Mouse (Mus musculus) brain, embryonic 14.5 days (tissue): ENCODE data around the gene Hcar1. TPM values are rescaled to one million over a fixed set of nuclear protein-coding genes. Genes with fewer than 3 reads are reported as not detected.

Experiments used
- DNase-seq: peaks from one replicate; pipeline ENCODE4 v3.0.0-alpha.2; 2011; ENCODE audit warnings: low read depth
- CTCF ChIP-seq: fragments of 200-500 bp; IDR thresholded peaks from 2 replicates; pipeline ENCODE4 v1.5.1; 2012; ENCODE audit warnings: inconsistent platforms, mild to moderate bottlenecking, moderate library complexity, borderline replicate concordance; ENCODE audit not compliant: insufficient read depth, insufficient read length; ENCODE audit errors: extremely low read depth
- POLR2A ChIP-seq: fragments of 200-500 bp; IDR thresholded peaks from 2 replicates; pipeline ENCODE4 v1.6.1; 2012; ENCODE audit warnings: mild to moderate bottlenecking, inconsistent platforms, borderline replicate concordance; ENCODE audit not compliant: poor library complexity, insufficient read depth, insufficient read length, severe bottlenecking; ENCODE audit errors: extremely low read depth
- polyA plus RNA-seq: library from polyadenylated mRNA; depleted of rRNA; stranded (reverse); fragments of >200 nt; gene quantifications from 2 replicates; pipeline ENCODE4 v1.2.3, GENCODE M21; 2012; rRNA removed

Hcar1 gene
- 0.23 and 0.48 TPM in 2 replicates for polyA plus RNA-seq

DNA sequence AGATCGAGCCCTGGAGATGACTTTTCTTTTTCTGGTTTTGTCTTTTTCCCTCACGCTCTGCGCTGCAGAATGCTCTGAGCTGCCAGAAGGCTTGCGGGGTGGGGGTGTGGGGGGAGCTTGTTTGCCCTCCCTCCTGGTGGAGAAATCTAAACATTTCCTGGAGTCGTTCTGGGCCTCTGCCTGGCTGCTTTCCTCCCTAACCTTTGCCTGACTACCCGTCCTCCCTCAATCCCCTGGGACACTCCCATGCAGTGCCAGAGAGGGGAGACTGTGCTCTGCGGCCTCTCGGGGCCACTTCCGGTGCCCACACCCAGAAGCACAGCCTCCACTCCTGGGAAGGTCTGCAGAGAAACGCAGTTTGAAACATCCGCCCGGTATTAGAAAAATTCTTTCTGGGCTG is at the start of gene Hcar1:
Hcar1 (minus strand) TSS at position 93 of the 400 bp plus-strand sequence.
- TF ChIP-seq CTCF, result no peak
- no peak for TF ChIP-seq POLR2A
- DNase-seq, result no peak

DNA sequence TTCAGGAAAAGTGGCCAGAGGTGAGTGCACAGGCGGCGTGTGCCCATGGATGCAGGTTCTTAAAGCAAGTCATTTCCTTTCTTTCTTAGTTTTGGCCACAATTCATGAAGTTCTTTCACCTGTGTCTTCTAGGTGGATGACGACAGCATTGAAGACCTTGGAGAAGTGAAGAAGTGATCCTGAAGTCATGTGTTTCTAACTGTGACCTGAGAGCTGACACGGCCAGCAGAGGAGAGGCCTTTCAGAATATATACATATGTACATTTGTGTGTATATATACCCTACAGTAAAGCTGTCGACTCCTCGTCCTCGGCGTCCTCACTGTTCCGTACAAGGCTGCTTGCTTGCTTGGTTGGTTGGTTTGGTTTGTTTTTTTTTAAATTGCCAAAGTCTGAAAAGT is 47.3 kb upstream of the Hcar1 start, which contains the start of gene Gm43518:
Gm43518 (plus strand) TSS at position 301 of the 400 bp plus-strand sequence.
- no peak for TF ChIP-seq POLR2A
- no peak for TF ChIP-seq CTCF
- DNase-seq, result no peak

DNA sequence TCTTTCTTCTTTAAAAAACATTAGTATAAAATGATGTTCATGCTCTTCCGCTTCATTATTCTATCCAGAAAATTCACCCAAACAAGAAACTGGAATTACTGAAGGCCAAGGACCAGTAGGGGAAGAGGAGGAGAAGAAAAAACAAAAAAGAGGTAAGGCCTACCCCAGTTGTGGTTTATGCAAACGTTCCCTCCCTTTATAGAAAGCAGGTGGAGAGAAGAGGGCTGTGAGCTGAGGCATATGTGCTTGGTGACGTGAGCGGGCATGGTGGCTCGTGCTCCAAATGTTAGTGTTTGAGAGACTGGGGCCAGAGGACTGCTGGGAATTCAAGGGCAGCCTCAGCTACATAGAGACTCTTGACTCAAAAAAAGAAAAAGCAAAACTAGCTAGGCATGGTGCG is 42.3 kb upstream of the Hcar1 start:
- TF ChIP-seq POLR2A (no peak), CTCF (no peak)

DNA sequence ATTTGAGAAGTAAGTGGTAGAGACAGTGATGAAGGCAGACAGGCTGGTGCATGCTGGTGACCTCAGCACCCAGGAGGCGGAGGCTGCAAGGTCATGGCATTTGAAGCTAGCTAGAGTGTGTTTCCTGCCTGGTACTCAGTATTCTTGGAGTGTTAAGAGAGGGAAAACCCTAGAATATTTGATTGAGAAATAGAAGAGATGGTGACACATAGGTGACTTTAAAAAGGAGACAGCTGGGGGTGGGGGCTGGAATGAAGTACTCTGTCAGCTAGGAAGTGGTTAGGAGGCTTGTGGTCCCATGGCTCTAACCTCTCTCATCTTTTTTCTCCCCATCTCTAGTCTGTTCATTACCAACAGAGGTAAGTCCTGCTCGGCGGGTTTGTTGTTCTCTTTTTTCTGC is 35.0 kb upstream of the Hcar1 start:
- TF ChIP-seq POLR2A (no peak), CTCF (no peak)
- no peak for DNase-seq

More for the DNA sequence above, 42.3 kb upstream of the Hcar1 start:
- DNase-seq, result no peak

DNA sequence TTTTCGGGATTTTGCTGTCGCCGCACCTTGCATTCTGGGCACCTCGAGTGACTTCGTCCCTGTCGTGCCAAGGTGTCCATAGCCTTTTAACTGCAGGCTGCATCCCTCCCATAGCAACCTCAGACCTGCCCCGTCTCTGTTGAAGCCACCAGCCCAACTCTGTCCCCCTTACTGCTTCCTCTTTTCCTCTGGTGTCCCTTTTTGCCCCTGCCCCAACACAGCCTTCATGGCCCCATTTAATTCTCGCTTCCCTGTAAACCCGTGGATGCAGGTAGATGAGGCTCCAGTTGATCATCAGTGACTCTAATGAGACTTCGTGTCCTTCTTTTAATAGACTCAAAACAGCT is 27.8 kb upstream of the Hcar1 start:
- DNase-seq, result no peak
- no peak for TF ChIP-seq POLR2A
- no peak for TF ChIP-seq CTCF

DNA sequence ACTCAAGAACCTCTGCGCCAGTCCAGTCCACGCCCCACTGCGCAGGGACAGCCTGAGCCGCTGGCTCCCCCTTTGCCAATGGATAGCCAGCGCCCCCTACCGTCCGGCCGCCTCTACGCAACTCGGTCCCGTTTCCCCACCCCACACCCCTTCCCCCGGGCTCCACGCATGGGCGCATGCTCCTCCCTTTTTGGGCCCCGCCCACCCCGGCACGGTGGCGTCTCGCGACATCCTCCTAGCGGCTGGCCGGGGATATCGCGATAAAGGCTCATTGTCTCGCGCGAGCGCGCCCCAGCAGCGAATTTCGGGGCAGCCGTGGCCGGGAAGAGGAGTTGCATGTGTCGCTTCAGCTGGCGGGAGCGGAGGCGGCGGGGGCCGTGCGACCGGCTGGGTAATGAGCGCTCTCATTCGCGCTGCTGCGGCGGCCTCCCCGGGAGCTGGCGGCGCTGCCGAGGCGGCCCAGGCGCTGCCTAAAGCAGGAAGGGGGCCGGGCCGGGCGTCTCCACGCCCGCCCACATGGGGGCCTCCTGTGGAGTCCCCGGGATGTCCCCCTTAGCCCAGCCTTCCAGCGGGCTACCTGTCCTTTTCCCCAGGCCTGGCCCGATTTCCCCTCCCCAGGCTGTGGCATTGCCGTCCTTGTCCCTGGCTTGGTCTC is 27.3 kb upstream of the Hcar1 start, which contains the start of gene Denr:
Denr (plus strand) TSS at position 200 of the 655 bp plus-strand sequence.
- TF ChIP-seq CTCF (peak; percentile 89), POLR2A (peak; percentile 87)
- peak; percentile 99 for DNase-seq

DNA sequence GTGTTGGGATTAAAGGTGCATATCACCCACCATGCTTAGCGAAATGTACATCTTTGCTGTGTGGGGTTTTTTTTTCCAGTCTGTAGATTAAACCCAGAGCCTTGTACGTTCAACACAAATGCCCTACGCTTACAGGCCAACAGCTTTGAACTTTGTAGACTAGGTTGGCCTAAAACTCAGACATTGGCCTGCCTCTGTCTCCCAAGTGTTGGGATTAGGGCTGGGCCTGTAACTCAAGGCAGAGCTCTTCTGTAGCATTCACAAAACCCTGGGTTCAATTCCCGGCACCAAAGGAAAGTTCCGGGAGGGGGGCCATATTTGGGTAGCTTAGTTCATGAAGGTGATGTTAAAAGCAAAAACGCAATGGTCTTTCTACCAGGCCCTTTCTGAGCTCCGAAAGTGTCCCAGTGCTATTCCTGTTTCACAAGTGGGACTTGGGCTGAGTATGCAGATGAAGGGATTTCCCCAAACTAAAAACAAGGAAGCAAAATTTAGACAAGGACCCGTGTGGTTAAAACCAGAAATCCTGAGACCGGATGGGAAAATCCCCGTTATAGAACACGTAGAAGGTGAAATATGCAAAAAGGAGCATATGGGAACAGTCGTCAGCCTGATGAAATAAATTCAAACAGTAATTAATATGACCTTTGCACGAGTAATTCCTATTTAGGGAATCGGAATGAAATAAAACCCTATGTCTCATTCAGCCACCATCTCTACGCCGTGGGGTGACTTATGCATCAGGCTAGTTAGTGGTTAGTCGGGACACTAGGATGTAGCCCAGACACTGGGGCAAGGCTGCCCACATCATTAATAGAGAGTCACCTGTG is 26.5 kb upstream of the Hcar1 start:
- TF ChIP-seq CTCF (no peak), POLR2A (no peak)
- DNase-seq, result no peak

DNA sequence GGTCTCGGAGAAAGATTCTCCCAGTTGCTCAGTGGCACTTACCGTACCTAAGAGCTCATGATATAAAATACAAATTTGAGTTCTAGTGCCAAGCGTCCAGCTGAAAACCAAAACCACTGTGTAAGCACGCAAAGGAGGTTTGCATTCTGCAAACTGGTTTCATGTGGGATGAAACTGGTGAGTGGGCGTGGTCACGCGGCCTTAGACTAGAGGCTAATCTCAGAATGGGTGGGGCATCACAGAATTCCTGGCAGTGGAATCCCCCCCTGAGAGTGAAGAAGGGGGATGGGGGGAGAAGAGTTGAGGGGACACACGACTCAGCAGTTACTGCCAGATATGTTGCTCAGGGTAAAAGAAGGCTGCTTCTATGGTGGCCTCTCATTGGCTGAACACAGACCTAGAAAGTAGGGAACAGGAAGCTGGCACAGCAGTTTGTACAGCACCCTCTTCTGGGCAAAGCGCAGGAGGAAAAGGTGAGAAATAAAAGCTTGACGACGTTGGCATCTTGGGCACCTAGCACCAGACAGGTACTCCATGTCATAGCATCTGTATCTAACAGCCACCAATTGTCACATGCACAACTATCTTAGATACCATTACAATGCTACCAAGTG is 24.3 kb upstream of the Hcar1 start:
- no peak for TF ChIP-seq CTCF
- TF ChIP-seq POLR2A, result no peak
- no peak for DNase-seq

DNA sequence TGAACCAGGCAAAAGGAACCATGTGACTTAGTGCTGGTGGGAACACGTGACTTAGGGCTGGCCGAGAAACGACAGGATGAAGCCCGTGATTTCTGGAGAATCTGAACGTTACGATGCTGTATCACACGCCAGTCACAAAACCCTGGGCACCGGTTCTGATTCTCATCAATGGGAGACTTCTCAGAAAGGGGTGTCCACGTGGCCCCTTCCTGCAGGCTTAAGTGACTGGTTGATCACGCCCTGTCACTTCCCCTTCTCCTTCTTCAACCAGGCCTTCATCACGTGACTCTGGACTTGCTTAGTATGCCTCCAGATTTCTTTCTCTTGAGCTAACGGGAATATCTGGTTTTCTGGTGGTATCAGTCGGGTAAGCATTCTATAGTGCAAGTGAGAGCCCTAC is 17.5 kb upstream of the Hcar1 start:
- TF ChIP-seq POLR2A, result no peak
- DNase-seq, result no peak

DNA sequence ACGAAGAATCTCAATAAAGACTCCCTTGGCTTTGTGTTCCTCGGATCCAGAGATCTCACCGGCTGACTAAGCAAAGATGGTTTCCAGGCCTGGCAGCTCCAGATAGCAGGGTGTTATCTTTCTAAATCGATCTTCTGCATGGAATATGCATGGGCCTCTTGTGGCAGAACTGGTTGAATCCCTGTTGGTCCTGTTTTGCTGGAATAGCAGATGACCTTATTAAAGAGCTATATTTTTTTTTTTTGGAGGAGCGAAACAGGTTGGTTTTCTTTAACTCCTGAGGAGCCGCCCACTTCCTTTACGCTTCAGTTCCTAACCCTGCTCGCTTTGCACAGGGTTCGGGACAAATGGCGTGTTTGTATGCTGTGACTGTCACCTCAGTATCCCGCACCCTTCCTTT is 16.6 kb upstream of the Hcar1 start:
- TF ChIP-seq POLR2A (no peak), CTCF (no peak)
- DNase-seq, result no peak

DNA sequence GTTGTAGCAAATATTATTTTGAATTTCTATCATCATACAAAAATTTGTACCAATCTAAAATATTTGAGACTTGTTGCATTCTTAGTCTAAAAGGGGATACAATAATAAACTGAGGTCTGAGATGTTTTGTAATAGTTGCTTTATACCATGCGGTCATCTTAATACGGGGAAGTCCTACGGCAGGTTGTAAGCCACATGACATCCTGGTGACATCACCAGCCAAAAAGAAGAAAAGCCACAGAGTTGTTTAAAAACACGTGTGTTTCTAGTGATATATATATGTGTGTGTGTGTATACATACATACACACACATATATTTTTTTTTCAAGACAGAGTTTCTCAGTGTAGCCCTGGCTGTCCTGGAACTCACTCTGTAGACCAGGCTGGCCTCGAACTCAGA is 13.7 kb upstream of the Hcar1 start:
- no peak for DNase-seq
- TF ChIP-seq CTCF, result no peak
- TF ChIP-seq POLR2A, result no peak

DNA sequence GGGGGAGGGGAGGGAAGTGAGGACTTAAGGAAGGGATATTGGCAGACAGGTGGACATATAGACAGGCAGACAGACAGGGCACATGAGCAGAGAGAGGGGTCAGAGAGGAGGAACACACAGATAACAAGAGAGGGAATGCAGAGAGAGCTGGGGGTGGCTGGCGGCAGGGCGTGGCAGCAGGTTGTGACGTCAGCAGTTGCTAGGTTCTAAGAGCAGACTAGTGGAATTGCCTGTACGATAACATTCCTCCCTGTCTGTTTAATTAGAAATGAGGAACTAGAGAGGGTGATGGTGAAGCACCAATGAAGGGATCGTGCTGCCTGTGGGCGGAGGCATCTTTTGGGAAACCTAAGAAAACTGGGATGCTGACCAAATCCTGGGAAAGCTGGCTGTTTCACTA is 11.8 kb upstream of the Hcar1 start:
- peak; percentile 43 for DNase-seq
- TF ChIP-seq POLR2A, result no peak
- TF ChIP-seq CTCF, result no peak

DNA sequence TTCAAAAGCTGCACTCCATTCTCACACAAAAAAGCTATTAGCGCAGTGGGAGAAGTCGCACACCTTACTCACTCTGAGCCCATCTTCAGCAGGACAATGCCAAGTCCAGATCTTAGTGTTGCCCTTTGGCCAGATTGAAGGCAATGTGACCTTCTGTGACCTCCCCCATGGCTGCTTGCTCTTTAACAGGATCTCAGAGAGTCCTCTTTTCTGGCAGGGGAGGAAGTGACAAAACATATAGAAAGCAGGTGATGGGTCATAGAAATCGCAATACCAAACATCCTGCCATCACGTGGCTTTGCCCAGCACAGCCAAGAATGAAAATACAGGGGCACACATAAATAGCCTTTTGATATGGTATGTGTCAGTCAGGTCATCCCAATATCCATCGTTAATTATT is 11.2 kb upstream of the Hcar1 start:
- DNase-seq, result no peak
- TF ChIP-seq CTCF (no peak), POLR2A (no peak)

DNA sequence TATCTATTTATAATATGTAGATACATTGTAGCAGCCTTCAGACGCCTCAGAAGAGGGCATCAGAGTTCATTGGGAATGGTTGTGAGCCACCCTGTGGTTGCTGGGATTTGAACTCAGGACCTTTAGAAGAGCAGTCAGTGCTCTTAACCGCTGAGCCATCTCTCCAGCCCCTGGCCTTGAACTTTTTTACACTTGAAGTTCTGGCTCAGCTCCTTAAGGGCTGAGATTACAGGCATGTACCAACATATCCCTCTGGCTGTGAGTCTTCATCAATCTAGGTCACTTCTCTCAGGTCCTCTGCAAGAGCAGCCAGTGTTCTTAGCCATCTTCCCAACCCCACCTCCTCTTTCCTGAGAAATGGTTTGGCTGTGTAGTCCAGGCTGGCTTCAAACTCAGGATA is 10.5 kb upstream of the Hcar1 start:
- DNase-seq, result no peak
- TF ChIP-seq CTCF (no peak), POLR2A (no peak)

DNA sequence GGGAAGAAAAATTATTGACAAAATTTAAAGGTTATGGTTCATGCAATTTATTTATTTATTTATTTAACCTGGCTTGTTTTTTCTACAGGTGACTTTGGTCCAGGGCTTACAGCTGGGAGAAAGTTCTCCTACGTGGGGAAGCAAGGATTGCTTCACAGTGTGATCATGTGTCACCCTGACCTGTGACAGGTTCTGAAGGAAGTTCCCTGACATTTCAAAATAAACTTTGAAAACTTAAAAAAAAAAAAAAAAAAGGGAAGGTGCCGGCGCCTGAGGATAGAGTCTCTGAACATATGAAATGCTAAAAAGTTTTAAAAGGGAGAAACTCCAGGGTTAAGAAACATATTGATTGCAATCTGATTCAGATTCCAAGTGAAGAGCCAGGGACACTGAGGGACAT is 6.5 kb upstream of the Hcar1 start:
- no peak for TF ChIP-seq POLR2A
- no peak for TF ChIP-seq CTCF
- DNase-seq, result no peak
